Mouse (Mus musculus) heart, adult 11 months (tissue): ENCODE measurements around the gene Srd5a1.

ENCODE experiments used
- DNase-seq: peaks from one replicate; pipeline ENCODE4 v3.0.0; 2022

Srd5a1 gene

GRCm38 (mm10) chr13:69611398-69612174 is at the start of gene Srd5a1:
TSS of gene Srd5a1 (minus strand) at chr13:69611442.
- DNase-seq: peak; percentile 100

- DNase-seq: peak; percentile 36
Measured at GRCm38 (mm10) chr13:69654508-69654907, 43.3 kb upstream of the Srd5a1 start.

- DNase-seq: no peak
Measured at GRCm38 (mm10) chr13:69646481-69646880, 35.2 kb upstream of the Srd5a1 start.

- peak; percentile 64 for DNase-seq
Measured at GRCm38 (mm10) chr13:69645694-69646423, 34.6 kb upstream of the Srd5a1 start.

- peak; percentile 68 for DNase-seq
Measured at GRCm38 (mm10) chr13:69644427-69645166, 33.4 kb upstream of the Srd5a1 start.

- DNase-seq: no peak
Measured at GRCm38 (mm10) chr13:69643937-69644336, 32.7 kb upstream of the Srd5a1 start.

- peak; percentile 33 for DNase-seq
Measured at GRCm38 (mm10) chr13:69642656-69643216, 31.5 kb upstream of the Srd5a1 start.

- peak; percentile 48 for DNase-seq
Measured at GRCm38 (mm10) chr13:69641017-69641416, 29.8 kb upstream of the Srd5a1 start.

GRCm38 (mm10) chr13:69640541-69640940 is 29.3 kb upstream of the Srd5a1 start:
- peak; percentile 83 for DNase-seq

GRCm38 (mm10) chr13:69640126-69640525 is 28.9 kb upstream of the Srd5a1 start:
- DNase-seq: peak; percentile 70

GRCm38 (mm10) chr13:69639251-69639650 is 28.0 kb upstream of the Srd5a1 start:
- peak; percentile 76 for DNase-seq

GRCm38 (mm10) chr13:69638108-69638626 is 26.9 kb upstream of the Srd5a1 start:
- DNase-seq: no peak

GRCm38 (mm10) chr13:69637657-69638056 is 26.4 kb upstream of the Srd5a1 start:
- DNase-seq: peak; percentile 64

- DNase-seq: peak; percentile 75
Measured at GRCm38 (mm10) chr13:69636816-69637215, 25.6 kb upstream of the Srd5a1 start.

GRCm38 (mm10) chr13:69636375-69636774 is 25.1 kb upstream of the Srd5a1 start:
- DNase-seq: no peak

- peak; percentile 82 for DNase-seq
Measured at GRCm38 (mm10) chr13:69635836-69636235, 24.6 kb upstream of the Srd5a1 start.

GRCm38 (mm10) chr13:69633988-69634387 is 22.7 kb upstream of the Srd5a1 start:
- peak; percentile 23 for DNase-seq

GRCm38 (mm10) chr13:69633551-69633950 is 22.3 kb upstream of the Srd5a1 start:
- DNase-seq: peak; percentile 79

- peak; percentile 75 for DNase-seq
Measured at GRCm38 (mm10) chr13:69631659-69632058, 20.4 kb upstream of the Srd5a1 start.

- DNase-seq: no peak
Measured at GRCm38 (mm10) chr13:69631111-69631510, 19.9 kb upstream of the Srd5a1 start.

GRCm38 (mm10) chr13:69630576-69630975 is 19.3 kb upstream of the Srd5a1 start:
- DNase-seq: peak; percentile 48

- peak; percentile 84 for DNase-seq
Measured at GRCm38 (mm10) chr13:69627941-69628340, 16.7 kb upstream of the Srd5a1 start.

- no peak for DNase-seq
Measured at GRCm38 (mm10) chr13:69624510-69624909, 13.3 kb upstream of the Srd5a1 start.
